Mouse (Mus musculus) liver, adult 2 months (tissue): ENCODE results near the gene Cep63.

Experiments used
- CTCF ChIP-seq: fragments of 200-500 bp; IDR thresholded peaks from 2 replicates; pipeline ENCODE4 v1.5.1; 2011; ENCODE audit warnings: low read depth, low read length, control low read depth
- POLR2A ChIP-seq: fragments of 200-500 bp; IDR thresholded peaks from 2 replicates; pipeline ENCODE4 v1.6.1; 2011; ENCODE audit warnings: low read length, control low read depth; ENCODE audit not compliant: insufficient read depth; ENCODE audit errors: extremely low read depth

DNA sequence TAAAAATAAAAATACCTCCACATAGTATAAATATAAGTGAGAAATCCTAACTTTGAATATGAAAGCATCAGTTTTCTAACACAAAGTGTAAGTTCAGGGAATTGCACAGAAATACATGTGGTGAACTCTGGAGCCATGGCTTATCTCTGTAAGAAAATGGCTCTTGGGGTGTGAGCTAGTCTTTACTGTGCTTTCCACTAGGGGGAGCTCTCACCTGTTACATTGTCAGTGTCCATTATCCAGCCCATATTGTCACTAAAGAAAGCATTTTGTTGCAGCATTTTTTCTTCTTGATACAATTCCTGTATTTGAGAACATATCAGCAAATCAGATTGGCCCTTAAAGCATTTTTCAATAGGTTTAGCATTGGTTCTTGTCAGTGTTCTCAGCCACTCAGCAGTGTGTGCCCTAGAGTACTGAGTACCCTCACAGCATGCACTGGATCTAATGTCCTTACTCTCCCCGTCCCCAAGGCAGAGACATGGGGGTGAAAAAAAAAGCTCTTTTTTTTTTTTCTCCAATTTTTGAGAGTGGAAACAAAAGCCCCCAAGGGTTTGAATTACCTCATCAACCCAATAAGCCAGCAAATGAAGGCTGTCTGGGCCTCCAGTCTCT is 6.7 kb upstream of the Cep63 start:
- TF ChIP-seq CTCF, result peak; percentile 62
- TF ChIP-seq POLR2A, result no peak
